Mouse (Mus musculus): ENCODE results near the gene Psap.

Psap gene

GRCm38 (mm10) chr10:60290026-60290738 lies 12.8 kb downstream of the Psap start:
- no peak for DNase-seq

DNA sequence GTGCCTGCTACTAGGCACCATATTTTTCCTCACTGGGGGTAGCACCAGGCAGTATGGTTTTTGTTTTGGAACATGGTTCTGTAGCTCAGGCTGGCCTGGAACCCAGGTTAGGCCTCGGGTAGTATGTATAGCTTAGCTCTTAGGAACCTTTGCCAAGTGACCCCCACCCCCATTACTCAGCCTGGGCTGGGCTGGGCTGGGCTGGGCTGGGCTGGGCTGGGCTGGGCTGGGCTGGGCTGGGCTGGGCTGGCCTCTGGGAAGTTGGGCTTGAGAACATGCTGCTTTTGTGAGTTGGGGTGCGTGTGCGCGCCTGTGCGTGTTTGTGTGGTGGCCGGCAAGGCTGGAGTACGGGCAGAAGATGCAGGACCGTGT lies 13.3 kb downstream of the Psap start:
- DNase-seq = no peak

DNA sequence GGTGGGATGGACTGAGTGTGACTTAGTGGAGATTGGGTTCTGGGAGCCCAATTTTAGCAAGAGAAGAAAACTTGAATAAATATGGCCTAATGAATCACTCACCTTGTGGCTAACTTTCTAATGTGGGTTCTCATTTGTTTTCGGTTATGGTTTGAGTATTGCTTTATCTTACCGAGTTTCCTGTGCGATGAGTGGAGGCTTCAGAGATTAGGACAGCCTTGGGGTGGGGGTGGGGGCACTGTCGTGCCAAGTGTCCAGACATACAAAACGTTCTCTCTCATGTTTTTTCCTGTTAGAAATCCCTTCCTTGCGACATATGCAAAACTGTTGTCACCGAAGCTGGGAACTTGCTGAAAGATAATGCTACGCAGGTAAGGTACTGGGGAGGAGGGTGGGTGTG lies 14.8 kb downstream of the Psap start:
- DNase-seq = no peak

DNA sequence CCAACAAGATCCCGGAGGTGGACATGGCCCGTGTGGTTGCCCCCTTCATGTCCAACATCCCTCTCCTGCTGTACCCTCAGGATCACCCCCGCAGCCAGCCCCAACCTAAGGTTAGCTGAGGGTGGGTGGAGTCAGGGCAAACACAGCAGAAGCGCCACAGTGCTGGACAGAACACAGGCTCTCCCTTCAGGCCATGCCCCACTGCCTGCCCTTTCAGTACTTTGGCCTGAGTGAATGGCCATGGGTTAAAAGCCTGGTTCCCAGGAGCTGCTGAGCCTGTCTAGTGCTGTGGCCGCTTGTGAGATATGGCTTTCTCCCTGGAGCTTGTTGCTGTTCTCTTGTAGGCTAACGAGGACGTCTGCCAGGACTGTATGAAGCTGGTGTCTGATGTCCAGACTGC lies 17.2 kb downstream of the Psap start:
- no peak for DNase-seq

- DNase-seq = no peak
These were observed 17.9 kb downstream of the Psap start for GRCm38 (mm10) chr10:60295356-60295755.

GRCm38 (mm10) chr10:60296027-60296426 lies 18.6 kb downstream of the Psap start:
- no peak for DNase-seq

GRCm38 (mm10) chr10:60299636-60300035 lies 22.2 kb downstream of the Psap start:
- no peak for DNase-seq

DNA sequence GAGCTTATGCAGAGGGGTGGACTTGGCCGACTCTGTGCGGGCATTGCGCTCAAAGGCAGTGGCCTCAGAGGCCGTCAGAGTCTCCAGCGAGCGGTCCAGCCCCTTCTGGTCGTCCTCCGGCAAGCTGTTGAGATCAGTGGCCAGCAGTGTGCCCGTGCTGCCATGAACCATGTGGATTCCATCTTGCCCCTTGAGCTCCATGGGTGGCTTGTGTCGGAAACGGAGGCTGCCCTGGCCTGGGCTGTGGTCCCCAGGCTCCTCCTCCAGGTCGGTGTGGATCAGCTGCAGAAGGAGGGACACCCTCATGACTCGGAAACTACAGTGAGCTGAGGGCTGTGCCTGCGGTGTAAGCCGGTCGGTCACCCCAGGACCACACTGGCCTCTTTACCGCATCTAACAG lies 26.0 kb downstream of the Psap start:
- DNase-seq = no peak

- peak; percentile 85 for DNase-seq
These were observed 27.6 kb downstream of the Psap start for GRCm38 (mm10) chr10:60304854-60305628.

DNA sequence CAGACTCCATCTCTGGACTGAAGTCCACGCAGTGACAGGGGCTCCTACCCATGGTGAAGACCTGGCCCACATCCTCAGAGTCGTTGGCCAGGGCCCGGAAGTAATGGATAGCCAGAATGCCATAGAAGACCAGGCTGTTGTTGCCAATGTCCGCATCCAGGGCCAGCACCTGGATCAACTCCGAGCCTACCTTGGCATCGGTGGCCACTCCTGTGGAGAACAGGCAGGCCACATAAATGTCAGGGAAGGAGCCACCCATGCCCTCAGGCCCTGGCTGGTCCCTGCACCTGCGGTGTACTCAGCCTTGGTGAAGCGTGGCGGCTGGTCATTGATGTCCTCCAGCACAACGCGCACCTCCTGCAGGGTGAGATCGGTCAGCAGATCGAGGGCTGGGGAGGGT lies 33.2 kb downstream of the Psap start:
- no peak for DNase-seq

DNA sequence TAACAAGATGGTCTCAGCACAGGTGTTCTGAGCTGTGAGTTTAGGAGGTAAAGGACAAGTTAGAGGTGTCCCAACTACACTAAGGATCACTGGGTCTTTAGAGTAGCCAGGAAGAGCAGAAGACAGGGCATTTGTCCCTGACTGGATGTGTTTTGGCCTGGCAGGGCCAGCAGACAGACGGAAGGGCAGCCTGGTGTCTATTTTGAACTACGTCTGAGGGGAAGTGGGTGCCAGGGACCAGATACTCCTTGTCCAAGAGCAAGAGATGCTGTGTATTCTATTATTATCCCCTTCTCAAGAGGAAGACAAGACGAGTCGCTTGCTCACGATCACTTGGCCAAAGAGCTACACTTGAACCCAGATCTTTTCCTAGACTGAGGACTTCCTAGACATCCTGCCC lies 36.2 kb downstream of the Psap start:
- DNase-seq = no peak

DNA sequence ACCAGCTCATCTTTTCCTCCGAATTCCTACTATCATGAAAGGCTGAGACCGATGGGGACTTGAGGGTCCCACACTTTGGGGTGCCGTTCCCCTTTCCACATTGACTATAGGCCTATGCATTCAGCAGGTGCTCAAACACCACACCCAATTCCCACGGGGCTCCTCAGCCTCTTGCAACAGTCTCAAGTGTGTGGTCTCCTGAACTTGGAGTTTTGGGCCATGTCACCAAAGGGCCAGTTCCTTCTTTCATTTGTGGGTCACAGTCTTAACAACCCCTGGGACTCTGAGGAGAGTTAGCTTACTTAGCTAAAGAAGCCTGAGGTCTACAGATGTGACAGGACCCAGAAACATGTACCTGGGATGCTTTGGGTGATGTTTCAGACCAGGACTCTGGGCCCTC lies 38.7 kb downstream of the Psap start:
- no peak for DNase-seq

GRCm38 (mm10) chr10:60328963-60329650 lies 51.7 kb downstream of the Psap start:
- DNase-seq = no peak

DNA sequence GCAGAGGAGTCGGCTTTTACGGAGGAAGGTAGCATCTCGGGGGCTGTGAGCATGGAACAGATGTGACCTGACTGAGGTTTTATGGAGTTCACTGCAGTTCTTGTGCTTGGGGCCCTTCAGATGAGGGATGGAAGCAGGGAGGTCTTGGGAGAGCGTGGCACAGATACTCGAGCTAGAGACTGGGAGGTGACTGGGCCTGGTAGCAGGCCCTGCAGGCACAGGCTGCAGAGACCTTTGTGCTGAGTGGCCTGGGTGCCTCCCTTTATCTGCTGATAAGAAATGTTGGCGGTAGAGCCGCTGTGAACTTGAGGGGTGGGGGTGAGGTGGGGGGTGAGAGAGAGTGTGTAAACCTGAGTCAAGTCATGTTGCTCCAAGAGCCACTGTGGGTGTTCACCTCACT lies 57.2 kb downstream of the Psap start:
- DNase-seq = no peak

DNA sequence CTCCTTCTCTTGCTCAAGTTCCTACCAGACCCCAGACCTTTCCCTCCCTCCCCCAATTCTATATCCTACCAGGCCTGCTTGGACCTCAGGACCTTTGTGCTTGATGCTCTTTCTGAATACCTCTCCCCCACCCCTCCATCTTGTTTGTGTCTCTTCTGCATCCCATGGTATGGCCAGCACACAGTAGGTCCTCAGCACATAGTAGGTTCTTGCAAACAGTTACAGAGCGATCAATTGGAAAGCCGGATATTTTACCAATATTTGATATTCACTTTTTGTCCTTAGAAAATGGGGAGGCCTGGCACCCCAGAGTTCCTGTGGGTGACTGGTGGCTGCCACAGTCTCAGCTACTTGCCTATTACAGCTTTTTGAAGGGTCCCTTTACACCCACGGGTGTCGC lies 57.6 kb downstream of the Psap start:
- no peak for DNase-seq

DNA sequence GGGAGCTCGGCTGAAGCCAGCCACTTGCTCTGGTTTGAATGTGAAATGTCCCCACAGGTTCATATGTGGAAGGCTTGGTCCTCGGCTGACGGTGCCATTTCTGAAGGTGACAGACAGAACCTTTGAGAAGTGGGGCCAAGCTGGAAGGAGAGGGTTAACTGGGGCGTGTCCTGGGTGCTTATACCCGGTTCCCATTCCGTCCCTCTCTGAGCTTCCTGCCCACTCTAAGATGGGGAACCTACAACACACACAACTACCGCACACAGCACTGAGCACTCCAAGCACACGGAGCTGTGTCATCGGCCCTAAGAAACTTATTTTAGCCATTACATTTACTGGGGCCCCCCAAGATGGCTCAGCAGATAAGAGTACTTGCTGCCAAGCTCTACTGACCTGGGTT lies 64.1 kb downstream of the Psap start:
- DNase-seq = no peak

GRCm38 (mm10) chr10:60344111-60344510 lies 66.7 kb downstream of the Psap start:
- DNase-seq = no peak

GRCm38 (mm10) chr10:60346056-60346455 lies 68.6 kb downstream of the Psap start:
- DNase-seq = no peak

GRCm38 (mm10) chr10:60346701-60347405 lies 69.4 kb downstream of the Psap start, which contains the start of gene Vsir:
Gene Vsir (plus strand): TSS chr10:60346851.
- peak; percentile 86 for DNase-seq

DNA sequence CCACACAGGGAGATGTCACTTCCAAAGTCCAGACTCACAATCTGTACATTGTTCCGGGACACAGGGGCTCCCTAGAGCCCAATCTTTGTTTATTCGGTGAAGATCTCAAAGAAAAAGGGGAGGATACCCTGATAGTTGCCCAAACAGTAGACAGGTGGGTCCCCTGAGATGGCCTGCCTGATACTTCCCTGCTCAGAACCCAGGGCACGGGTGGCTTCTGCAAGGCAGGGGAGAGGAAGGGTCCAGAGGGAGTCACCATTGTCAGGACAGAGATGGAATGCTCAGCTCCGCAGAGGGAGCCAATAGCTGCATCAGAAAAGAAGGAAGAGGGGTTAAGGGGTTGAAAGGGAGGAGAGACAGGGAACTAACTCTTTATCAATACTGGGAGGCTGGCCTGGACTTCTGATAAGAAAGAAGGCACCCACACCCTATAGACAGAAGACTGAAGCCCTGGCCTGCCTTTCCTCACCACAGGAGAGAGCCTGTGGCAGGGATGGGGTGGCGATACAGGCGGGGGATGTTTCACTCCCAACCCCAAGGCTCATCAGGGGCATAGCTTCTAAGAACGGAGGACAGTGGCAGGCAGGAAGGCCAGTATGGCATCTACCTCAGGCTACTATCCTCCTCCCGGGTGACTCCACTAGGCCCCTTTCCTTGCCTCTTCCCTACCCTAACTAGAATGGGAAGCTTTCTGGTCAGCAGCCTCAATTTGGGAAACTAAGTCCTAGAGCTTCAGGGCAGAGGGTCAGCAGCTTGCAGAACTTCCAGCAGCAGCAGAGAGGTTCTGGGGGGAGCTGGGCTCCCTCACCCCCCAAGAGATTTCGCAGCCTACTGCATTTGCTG lies 70.6 kb downstream of the Psap start:
- DNase-seq = no peak

DNA sequence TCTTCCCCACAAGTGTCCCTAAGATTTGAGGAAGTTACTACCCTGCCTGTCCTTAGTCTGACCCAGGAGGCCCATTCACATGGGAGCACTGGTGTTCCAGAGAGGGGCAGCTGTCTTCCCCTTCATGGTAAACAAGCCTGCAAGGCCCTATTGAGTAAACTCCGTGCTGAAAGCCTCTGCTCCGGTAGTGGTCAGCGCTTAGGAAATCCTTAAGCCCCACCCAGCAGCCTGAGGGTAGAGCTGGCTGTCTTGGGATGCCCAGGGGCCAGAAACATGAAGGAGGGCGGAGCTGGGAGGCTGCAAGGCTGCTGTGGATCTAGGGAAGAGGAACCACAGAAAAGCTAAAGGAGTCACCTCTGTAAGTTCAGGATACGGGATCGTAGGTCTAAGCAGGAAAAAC lies 71.6 kb downstream of the Psap start:
- DNase-seq = peak; percentile 21

DNA sequence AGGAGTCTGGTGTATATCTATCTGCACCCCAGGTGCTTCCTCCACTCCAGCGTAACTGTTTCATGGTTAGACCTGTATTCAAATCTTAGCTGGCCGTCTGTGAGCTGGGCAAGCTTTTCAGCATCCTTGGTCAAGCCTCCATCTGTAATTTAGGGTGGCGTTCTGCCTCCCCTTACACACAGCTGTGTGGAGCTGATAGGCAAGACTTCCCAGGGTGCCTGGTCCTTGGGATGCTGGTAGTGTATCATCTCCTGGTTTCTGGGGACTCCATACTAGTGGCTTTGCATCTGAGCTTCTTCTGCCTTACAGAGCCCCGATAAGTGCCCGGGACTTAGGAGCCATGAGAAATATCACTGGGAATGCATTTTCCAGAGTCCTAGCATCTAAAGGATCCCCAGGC lies 72.2 kb downstream of the Psap start:
- no peak for DNase-seq
